Comparison of ENCODE assay signal across 8 mouse cellular contexts in genomic region chr10:80741634-80742179, GRCm38 (mm10). TPM values are rescaled to one million over a fixed set of nuclear protein-coding genes. Genes with fewer than 3 reads are reported as not detected.
DNase-seq lines count a peak whose midpoint lies in the region; ATAC-seq and TF ChIP-seq lines count a peak whose summit lies in the region.

No protein-coding gene starts in this region.

- peaks cover 3% of the 10 kb centered on the region; the same call in 1 of the 2 replicates for H3K36me3 ChIP-seq in embryonic facial prominence, embryonic 12.5 days
- no peaks in the 10 kb centered on the region for H3K36me3 ChIP-seq in heart, embryonic 16.5 days (ENCODE audit: control insufficient read depth, insufficient read depth)
- peaks cover 6% of the 10 kb centered on the region; the same call in 1 of the 2 replicates for H3K36me3 ChIP-seq in liver, postnatal 0 days (replicated peaks; ENCODE audit: insufficient read depth, low read length)

- peak overlapping the region; percentile 98 for H3K4me2 ChIP-seq in embryonic facial prominence, embryonic 12.5 days (replicated peaks)
- peak overlapping the region; percentile 79 for H3K4me2 ChIP-seq in heart, embryonic 16.5 days (ENCODE audit: low read depth, low read length)
- H3K4me2 ChIP-seq in liver, postnatal 0 days (ENCODE audit: low read depth, low read length), result peak overlapping the region; percentile 90

- no peak for TF ChIP-seq CTCF in lung, adult 2 months (IDR thresholded peaks at IDR 0.05; ENCODE audit: insufficient read depth, low read length)
- TF ChIP-seq CTCF in liver, postnatal 0 days (IDR thresholded peaks at IDR 0.05; ENCODE audit: low read depth), result no peak

- H3K27me3 ChIP-seq in embryonic facial prominence, embryonic 12.5 days, result no peaks in the 10 kb centered on the region
- no peaks in the 10 kb centered on the region for H3K27me3 ChIP-seq in heart, embryonic 16.5 days (ENCODE audit: control insufficient read depth, insufficient read depth, low read length)
- H3K27me3 ChIP-seq in liver, postnatal 0 days (ENCODE audit: insufficient read depth, low read length), result no peaks in the 10 kb centered on the region

- peak overlapping the region; percentile 79 for H3K27ac ChIP-seq in embryonic facial prominence, embryonic 12.5 days
- H3K27ac ChIP-seq in heart, embryonic 16.5 days (ENCODE audit: low read length), result peak overlapping the region; percentile 88
- H3K27ac ChIP-seq in liver, postnatal 0 days (ENCODE audit: low read depth), result peak overlapping the region; percentile 75

- no peaks in the 10 kb centered on the region for H3K9me3 ChIP-seq in embryonic facial prominence, embryonic 12.5 days
- no peaks in the 10 kb centered on the region for H3K9me3 ChIP-seq in heart, embryonic 16.5 days (replicated peaks; ENCODE audit: control insufficient read depth, low read length)
- no peaks in the 10 kb centered on the region for H3K9me3 ChIP-seq in liver, postnatal 0 days (ENCODE audit: low read length)

- TF ChIP-seq EP300 in liver, postnatal 0 days (IDR thresholded peaks at IDR 0.05; ENCODE audit: low read depth), result no peak

- TF ChIP-seq POLR2A in lung, adult 2 months (IDR thresholded peaks at IDR 0.05; ENCODE audit: borderline replicate concordance, extremely low read depth, low read depth, low read length), result no peak

- peaks cover 22% of the 10 kb centered on the region for H3K4me1 ChIP-seq in lung, adult 2 months (ENCODE audit: control insufficient read depth, insufficient read depth, low read length)
- peaks cover 19% of the 10 kb centered on the region for H3K4me1 ChIP-seq in embryonic facial prominence, embryonic 12.5 days
- peaks cover 31% of the 10 kb centered on the region for H3K4me1 ChIP-seq in heart, embryonic 16.5 days (ENCODE audit: control insufficient read depth, insufficient read depth, low read length)
- H3K4me1 ChIP-seq in liver, postnatal 0 days (ENCODE audit: insufficient read depth), result peaks cover 47% of the 10 kb centered on the region

- WGBS in lung, adult 2 months, result under 1% methylated on average over 46 of the region's 46 CpGs
- under 1% methylated on average over 46 of the region's 46 CpGs for WGBS in embryonic facial prominence, embryonic 12.5 days
- WGBS in heart, embryonic 16.5 days, result under 1% methylated on average over 40 of the region's 46 CpGs
- under 1% methylated on average over 45 of the region's 46 CpGs for WGBS in liver, postnatal 0 days (ENCODE audit: insufficient replicate concordance)

- H3K4me3 ChIP-seq in lung, adult 2 months (replicated peaks; ENCODE audit: extremely low read depth, low read depth, low read length), result peak overlapping the region; percentile 92
- H3K4me3 ChIP-seq in embryonic facial prominence, embryonic 12.5 days, result peak overlapping the region; percentile 93
- peak overlapping the region; percentile 96 for H3K4me3 ChIP-seq in heart, embryonic 16.5 days (ENCODE audit: low read length)
- peak overlapping the region; percentile 99 for H3K4me3 ChIP-seq in liver, postnatal 0 days (ENCODE audit: low read depth, low read length)

- ATAC-seq in embryonic facial prominence, embryonic 12.5 days (ENCODE audit: insufficient number of reproducible peaks, insufficient read depth, low FRiP score, low TSS enrichment), result peak; percentile 8; the same call in 1 of the 2 replicates
- ATAC-seq in heart, embryonic 16.5 days (replicated peaks; ENCODE audit: extremely low read depth, insufficient read depth, low FRiP score), result peak; percentile 8; the same call in 1 of the 2 replicates
- ATAC-seq in liver, postnatal 0 days, result peak; percentile 40

- peak overlapping the region; percentile 96 for H3K9ac ChIP-seq in embryonic facial prominence, embryonic 12.5 days
- H3K9ac ChIP-seq in heart, embryonic 16.5 days (ENCODE audit: low read length), result peak overlapping the region; percentile 99
- H3K9ac ChIP-seq in liver, postnatal 0 days (replicated peaks), result peak overlapping the region; percentile 97

- DNase-seq in lung, adult 2 months, result no peak
- DNase-seq in lung, postnatal 25 days (ENCODE audit: low spot score), result no peak
- DNase-seq in liver, postnatal 0 days, result no peak
- DNase-seq in adrenal gland, postnatal 14 days, result no peak
- no peak for DNase-seq in layer of hippocampus, adult 9-11 months
- no peak for DNase-seq in right cerebral cortex, postnatal 36 days (ENCODE audit: low spot score in 2 of 2)

RNA-seq across cellular contexts. Expression of gene Ap3d1, which starts 0.4 kb away (rescaled TPM):
- polyA plus RNA-seq in lung, adult 2 months (2012; rRNA removed), result 111 and 136 TPM in 2 replicates
- polyA plus RNA-seq in embryonic facial prominence, embryonic 12.5 days (2016; fragmentation: Nextera tagmentation; extraction: Ambion mirVana), result 84.7 and 85.8 TPM in 2 replicates
- polyA plus RNA-seq in heart, embryonic 16.5 days (2015; fragmentation: Nextera tagmentation; extraction: Ambion mirVana), result 45.7 and 49.5 TPM in 2 replicates
- polyA plus RNA-seq in liver, postnatal 0 days (2015; fragmentation: Nextera tagmentation; extraction: Ambion mirVana), result 16.4 and 19.0 TPM in 2 replicates
- total RNA-seq in adrenal gland, postnatal 14 days (2021), result 80.3 and 85.6 TPM in 2 replicates

RNA-seq across cellular contexts. Expression of gene Dot1l, which starts 13.3 kb away (rescaled TPM):
- polyA plus RNA-seq in lung, adult 2 months (2012; rRNA removed), result 29.9 and 43.0 TPM in 2 replicates
- polyA plus RNA-seq in embryonic facial prominence, embryonic 12.5 days (2016; fragmentation: Nextera tagmentation; extraction: Ambion mirVana), result 23.5 and 26.1 TPM in 2 replicates
- polyA plus RNA-seq in heart, embryonic 16.5 days (2015; fragmentation: Nextera tagmentation; extraction: Ambion mirVana), result 18.8 and 19.2 TPM in 2 replicates
- 4.6 TPM in 2 replicates for polyA plus RNA-seq in liver, postnatal 0 days (2015; fragmentation: Nextera tagmentation; extraction: Ambion mirVana)
- 82.3 and 90.7 TPM in 2 replicates for total RNA-seq in adrenal gland, postnatal 14 days (2021)

RNA-seq across cellular contexts. Expression of gene Izumo4, which starts 39.7 kb away (rescaled TPM):
- polyA plus RNA-seq in lung, adult 2 months (2012; rRNA removed), result 61.9 and 70.8 TPM in 2 replicates
- 20.5 and 23.6 TPM in 2 replicates for polyA plus RNA-seq in embryonic facial prominence, embryonic 12.5 days (2016; fragmentation: Nextera tagmentation; extraction: Ambion mirVana)
- 11.2 and 13.2 TPM in 2 replicates for polyA plus RNA-seq in heart, embryonic 16.5 days (2015; fragmentation: Nextera tagmentation; extraction: Ambion mirVana)
- 7.9 and 10.4 TPM in 2 replicates for polyA plus RNA-seq in liver, postnatal 0 days (2015; fragmentation: Nextera tagmentation; extraction: Ambion mirVana)
- total RNA-seq in adrenal gland, postnatal 14 days (2021), result 12.1 and 12.6 TPM in 2 replicates

RNA-seq across cellular contexts. Expression of gene Mob3a, which starts 39.9 kb away (rescaled TPM):
- polyA plus RNA-seq in lung, adult 2 months (2012; rRNA removed), result 51.5 and 52.4 TPM in 2 replicates
- 57.4 and 60.9 TPM in 2 replicates for polyA plus RNA-seq in embryonic facial prominence, embryonic 12.5 days (2016; fragmentation: Nextera tagmentation; extraction: Ambion mirVana)
- polyA plus RNA-seq in heart, embryonic 16.5 days (2015; fragmentation: Nextera tagmentation; extraction: Ambion mirVana), result 29.0 and 33.4 TPM in 2 replicates
- 14.7 and 17.3 TPM in 2 replicates for polyA plus RNA-seq in liver, postnatal 0 days (2015; fragmentation: Nextera tagmentation; extraction: Ambion mirVana)
- total RNA-seq in adrenal gland, postnatal 14 days (2021), result 12.8 and 24.1 TPM in 2 replicates

RNA-seq across cellular contexts. Expression of gene Sf3a2, which starts 56.3 kb away (rescaled TPM):
- polyA plus RNA-seq in lung, adult 2 months (2012; rRNA removed), result 35.7 and 38.7 TPM in 2 replicates
- 64.8 and 71.7 TPM in 2 replicates for polyA plus RNA-seq in embryonic facial prominence, embryonic 12.5 days (2016; fragmentation: Nextera tagmentation; extraction: Ambion mirVana)
- polyA plus RNA-seq in heart, embryonic 16.5 days (2015; fragmentation: Nextera tagmentation; extraction: Ambion mirVana), result 42.3 and 47.7 TPM in 2 replicates
- polyA plus RNA-seq in liver, postnatal 0 days (2015; fragmentation: Nextera tagmentation; extraction: Ambion mirVana), result 20.9 and 22.2 TPM in 2 replicates
- total RNA-seq in adrenal gland, postnatal 14 days (2021), result 47.6 and 52.2 TPM in 2 replicates
